Mouse (Mus musculus): ENCODE data around the gene Vmn2r106.

Gene Vmn2r106

DNA sequence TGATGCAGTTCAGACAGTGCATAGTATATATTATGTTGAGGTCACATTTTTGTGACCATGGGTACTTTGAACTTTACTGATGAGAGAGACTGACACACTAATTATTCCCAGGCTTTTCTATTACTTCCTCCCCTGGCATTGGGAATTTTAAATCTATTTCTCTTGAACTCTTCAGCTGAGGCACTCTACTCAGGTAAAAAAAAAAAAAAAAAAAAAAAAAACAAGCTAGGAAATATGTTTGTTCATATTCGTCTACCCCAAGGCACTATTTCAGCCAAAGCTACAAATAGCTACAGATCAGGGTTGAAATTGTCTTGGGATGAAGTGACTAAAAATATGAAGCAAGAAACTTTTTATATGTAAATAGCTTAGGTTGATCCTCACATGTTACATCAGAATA lies at the start of gene Vmn2r106:
Vmn2r106 (minus strand) TSS at position 101 of the 400 bp plus-strand sequence.
- no peak for DNase-seq

DNA sequence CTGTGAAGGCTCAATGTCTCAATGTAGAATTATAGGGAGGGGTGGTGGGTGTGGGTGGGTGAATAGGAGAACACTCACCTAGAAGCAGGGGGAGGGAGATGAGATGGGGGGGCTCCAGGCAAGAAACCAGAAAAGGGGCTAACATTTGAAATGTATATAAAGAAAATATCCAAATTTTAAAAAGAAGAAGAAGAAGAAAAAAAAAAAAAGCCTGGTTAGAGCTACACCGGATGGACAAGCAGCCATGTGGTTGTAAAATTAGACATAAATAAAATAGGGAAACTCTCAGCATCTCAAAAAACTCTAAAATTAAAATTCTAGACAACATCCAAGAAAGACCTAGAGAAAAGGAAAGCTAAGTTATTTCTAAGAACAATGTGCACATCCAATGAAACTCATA lies 20.4 kb upstream of the Vmn2r106 start:
- DNase-seq, result no peak

DNA sequence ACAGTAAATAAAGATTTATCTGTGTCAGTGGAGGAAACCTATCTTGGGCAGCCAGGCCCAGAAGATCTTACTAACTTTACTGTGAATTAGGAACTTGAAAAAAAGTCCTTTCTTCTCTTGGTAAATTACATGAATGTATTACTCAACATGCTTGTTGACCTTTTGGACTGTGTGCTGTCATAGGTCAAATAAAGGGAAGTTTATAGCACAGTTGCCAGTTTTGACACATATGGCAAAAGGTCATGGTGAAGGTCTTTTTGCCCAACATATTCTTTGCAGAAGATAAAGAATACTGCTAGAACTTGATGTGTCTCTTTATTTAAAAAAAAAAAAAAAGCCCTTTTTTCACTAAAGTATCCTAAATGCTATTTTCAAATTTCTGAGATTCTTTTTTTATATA lies 1.6 kb upstream of the Vmn2r106 start:
- DNase-seq, result no peak

DNA sequence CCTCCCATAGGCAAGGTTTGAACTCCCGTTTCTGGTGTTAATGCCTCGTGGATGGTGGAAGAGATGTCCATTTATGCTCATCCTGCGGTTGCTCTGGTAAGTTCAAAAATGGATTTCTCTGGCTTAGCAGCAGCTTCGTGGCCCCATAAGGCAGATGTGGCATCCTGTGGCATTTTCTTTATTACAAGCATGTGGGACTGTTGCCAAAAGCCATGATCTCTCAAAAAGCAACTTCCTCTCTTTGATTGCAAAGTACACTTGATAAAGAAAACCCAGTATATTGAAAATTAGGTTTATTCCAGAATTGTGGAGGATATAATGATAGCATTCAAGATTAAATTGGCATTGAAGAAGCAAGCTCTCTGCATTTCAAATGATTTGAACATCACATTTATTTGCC lies 29.8 kb downstream of the Vmn2r106 start:
- no peak for DNase-seq

DNA sequence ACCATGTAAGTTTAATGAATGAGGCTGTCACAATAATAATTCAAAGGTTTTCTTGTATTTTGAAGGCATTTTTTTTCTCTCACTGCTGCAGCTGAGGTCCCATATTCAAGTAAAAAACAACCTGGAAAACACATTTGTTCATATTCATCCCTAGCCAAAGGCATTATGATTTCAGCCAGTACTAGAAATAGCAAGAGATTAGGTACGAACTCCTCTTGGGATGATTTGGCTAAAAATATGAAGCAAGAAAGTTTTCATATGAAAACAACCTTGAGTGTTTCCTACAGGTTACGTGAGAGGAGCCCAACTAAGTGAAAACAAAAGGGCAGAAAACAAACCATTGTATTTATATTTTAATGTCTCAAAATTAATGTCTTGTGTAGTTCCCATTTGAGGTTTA lies 50.4 kb downstream of the Vmn2r106 start, which contains the start of gene Vmn2r105:
Vmn2r105 (minus strand) TSS at position 101 of the 400 bp plus-strand sequence.
- DNase-seq, result no peak
